Mouse (Mus musculus) left cerebral cortex, postnatal 14 days (tissue): ENCODE results near the gene Banf2. TPM values are rescaled to one million over a fixed set of nuclear protein-coding genes. Genes with fewer than 3 reads are reported as not detected.

Experiments
- DNase-seq, 2 experiments: peaks; one replicate each; pipeline ENCODE4 v3.0.0; 2021 to 2022; ENCODE audit warnings: low spot score in 2 of 2, mixed read lengths in 1 of 2
- intact Hi-C: fragments of 180-260 bp; cut with DNase I; formaldehyde crosslinking; loops from one replicate; pipeline ENCODE4 v1.15.1; 2025
- long read RNA-seq, 2 experiments: library from polyadenylated mRNA; stranded (forward); transcript quantifications; one replicate each; pipeline ENCODE4 v2.0.0; 2021
- total RNA-seq, 2 experiments: library from RNA; stranded (reverse); gene quantifications; 2 replicates each; pipeline ENCODE4 v1.2.3; 2021

Gene Banf2
- not detected for total RNA-seq
- long read RNA-seq, experiment 1, result 0 reads
- long read RNA-seq, experiment 2, result 0 reads

- intact Hi-C loops, result no loop called here
- no peak for DNase-seq
These were observed at the start of gene Banf2 for GRCm38 (mm10) chr2:144032664-144033063. TSS of gene Banf2 (plus strand) at chr2:144033059.

GRCm38 (mm10) chr2:143983482-143983881 is 49.4 kb upstream of the Banf2 start:
- DNase-seq, result no peak
- intact Hi-C loops, result no loop called here

DNA sequence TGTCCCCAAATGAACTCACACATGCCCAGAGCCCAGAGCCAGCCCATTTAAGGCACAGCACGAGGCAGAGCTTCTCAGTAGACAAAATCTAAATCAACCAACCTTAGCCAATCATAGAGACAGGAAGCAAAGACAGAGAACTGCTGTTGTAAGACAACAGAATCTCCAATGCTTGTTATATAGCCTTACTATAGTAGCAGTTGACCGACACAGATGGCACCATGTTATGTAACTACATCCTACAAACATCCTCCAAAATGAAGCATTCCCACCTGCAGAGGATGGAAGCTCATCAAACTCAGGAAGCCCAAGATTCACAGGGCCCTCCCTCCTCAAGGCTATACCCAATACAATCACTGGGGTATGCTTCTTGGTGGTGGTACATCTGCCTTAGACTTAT is 45.4 kb upstream of the Banf2 start:
- no peak for DNase-seq
- intact Hi-C loops, result no loop called here

DNA sequence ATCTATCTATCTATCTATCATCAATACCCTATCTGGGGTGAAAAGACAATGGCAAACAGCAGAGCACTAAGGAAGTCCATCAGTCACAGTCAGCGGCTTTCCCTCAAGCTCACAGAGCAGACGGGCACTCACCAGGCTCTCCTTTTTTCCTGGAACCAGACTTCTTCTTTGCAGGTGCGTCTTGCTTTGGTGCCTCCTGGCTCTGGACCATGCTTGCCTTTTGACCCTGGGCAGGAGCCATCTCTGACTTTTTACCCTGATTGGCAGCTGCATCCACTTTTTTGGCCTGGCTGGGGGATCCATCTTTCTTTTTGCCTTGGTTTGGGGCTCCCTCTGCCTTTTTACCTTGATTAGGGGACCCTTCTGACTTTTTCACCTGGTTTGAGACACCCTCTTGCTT is 44.8 kb upstream of the Banf2 start:
- DNase-seq, result no peak
- intact Hi-C loops, result no loop called here

DNA sequence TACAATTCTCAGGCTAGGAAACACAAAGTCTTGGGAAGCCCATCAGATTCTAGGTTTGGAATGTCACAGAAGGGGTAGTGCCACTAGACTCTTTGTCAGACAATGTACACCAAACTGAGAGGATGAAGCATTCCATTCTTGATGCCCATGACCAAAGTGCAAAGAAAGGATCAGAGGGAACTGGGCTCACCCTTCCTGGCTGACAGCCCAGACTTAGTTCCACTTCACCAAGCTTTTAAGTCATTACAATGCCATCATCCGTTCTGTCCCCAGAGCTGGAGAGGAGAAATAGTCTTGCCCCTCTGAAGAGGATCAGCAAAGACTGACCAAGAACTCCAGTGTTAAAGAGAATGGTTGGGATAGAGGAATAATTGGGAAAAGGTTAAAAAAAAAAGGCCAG is 41.9 kb upstream of the Banf2 start:
- DNase-seq, result no peak
- intact Hi-C loops, result no loop called here

DNA sequence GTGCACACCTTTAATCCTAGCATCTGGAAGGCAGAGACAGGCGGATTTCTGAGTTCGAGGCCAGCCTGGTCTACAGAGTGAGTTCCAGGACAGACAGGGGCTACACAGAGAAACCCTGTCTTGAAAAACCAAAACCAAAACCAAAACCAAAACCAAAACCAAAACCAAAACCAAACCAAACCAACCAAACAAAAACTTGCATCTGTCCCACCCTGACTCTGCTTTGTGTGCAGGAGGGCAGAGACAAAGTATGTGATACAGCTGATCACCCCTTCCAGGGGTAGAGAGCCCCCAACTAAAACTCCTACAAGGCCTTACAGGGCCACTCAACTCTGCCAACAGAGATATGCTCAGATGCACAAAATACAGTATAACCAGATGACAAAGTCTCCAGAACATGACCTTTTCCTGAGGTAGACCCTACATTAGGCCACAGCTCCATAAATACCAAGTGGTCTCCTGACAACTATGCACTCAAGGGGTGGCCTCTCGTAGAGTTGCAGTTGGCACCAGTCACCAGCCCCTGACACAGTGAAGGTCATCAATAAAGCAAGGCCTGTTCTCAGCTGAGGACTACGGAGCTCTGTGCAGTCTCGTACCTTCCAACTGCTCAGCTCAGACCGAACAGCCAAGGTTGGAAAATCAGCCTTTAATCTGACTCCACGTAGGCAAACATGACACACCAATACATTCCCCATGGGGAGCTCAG is 40.7 kb upstream of the Banf2 start:
- DNase-seq, result no peak
- intact Hi-C loops, result no loop called here

GRCm38 (mm10) chr2:143992977-143993376 is 39.9 kb upstream of the Banf2 start:
- intact Hi-C loops, result no loop called here
- no peak for DNase-seq

DNA sequence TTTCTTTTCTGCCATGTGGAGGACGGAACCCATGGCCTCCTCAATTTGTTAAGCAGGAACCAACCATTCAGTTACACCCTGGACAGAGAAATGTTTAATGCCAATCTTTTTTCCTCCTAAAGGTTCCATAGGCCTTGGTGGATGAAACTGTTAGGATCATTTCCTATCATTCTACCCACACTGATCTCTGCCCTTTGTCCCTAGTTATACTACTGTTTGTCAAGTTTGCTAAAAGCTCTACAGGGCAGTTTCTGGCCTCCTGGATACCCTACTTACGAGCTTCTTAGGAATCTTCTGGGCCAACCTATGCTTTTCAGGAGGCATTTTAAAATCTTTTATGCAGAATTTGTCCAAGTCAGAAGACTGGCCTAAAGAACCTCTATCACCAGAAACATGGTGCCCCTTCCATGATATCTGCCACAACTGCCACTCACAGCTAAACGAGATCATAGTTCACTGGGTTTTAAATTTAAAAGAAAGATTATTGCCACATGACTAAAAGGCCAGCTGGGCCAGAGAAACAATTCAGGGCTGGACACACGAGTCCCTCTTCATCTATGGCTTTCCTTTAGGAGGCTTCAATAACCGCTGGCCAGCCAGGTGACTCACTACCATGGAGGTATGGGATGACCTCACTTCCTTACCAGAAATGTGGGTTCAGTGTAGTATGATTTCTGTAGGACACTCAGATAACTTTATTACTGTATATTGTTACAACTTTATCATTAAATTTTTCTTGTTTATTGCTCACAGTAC is 30.5 kb upstream of the Banf2 start:
- DNase-seq, result no peak
- intact Hi-C loops, result no loop called here

- intact Hi-C loops, result no loop called here
- DNase-seq, result no peak
These were observed 29.3 kb upstream of the Banf2 start for GRCm38 (mm10) chr2:144003544-144003943.

GRCm38 (mm10) chr2:144005166-144005955 is 27.5 kb upstream of the Banf2 start:
- no peak for DNase-seq
- intact Hi-C loops, result no loop called here

DNA sequence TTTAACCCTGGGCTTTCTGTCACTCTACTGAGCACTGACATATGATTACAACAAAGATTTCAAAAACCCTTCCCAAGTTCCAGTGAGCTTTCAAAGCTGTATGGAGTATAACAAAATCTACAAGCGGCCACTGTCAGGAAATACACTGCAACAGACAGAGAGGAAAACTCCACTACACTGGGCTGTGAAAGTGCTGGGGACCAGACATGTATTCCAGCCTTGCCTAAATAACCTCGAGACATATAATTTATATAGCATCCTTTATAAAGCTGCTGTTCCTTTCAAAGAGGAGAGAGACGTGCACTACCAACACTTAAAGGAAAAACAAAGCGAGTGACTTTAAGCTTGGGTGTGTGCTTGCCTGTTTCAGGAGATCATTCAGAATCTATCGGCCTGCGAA is 26.2 kb upstream of the Banf2 start:
- intact Hi-C loops, result no loop called here
- DNase-seq, result no peak

DNA sequence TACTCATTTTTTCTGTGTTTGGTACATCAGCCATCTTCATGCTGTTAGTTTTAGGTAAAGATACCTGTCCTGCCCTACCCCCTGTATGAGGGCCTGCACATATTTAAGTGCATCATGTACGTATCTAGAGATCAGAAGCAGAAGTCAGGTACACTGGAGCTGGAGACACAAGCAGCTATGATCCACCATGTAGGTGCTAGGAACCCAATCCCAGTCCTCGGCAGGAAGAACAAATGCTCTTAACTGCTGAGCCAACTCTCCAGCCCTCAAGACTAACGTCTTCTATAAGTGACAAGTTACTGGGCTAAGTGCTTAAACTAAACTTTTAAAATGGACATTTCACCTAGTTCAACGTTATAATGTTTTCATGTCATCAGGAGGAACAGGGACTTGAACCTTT is 25.6 kb upstream of the Banf2 start:
- DNase-seq, result no peak
- intact Hi-C loops, result no loop called here

DNA sequence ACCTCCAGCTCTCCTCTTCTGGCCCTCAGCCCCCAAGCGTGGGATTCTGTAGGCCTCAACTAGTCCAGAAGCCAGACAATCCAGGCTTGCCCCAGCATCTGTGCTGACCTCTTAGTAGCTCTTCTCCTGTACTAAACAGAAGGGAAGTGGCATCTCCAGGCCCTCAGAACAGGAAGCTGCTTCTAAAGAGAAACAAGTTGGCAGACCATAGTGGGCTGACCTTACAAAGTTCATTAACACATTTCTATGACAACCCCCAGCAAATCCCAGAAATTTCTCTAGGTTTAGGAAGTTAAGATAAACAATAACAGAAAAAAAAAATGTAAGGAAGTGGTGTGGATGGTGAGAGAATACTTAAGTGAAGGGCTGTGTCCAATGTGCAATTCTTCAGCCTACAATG is 23.8 kb upstream of the Banf2 start:
- intact Hi-C loops, result no loop called here
- no peak for DNase-seq

DNA sequence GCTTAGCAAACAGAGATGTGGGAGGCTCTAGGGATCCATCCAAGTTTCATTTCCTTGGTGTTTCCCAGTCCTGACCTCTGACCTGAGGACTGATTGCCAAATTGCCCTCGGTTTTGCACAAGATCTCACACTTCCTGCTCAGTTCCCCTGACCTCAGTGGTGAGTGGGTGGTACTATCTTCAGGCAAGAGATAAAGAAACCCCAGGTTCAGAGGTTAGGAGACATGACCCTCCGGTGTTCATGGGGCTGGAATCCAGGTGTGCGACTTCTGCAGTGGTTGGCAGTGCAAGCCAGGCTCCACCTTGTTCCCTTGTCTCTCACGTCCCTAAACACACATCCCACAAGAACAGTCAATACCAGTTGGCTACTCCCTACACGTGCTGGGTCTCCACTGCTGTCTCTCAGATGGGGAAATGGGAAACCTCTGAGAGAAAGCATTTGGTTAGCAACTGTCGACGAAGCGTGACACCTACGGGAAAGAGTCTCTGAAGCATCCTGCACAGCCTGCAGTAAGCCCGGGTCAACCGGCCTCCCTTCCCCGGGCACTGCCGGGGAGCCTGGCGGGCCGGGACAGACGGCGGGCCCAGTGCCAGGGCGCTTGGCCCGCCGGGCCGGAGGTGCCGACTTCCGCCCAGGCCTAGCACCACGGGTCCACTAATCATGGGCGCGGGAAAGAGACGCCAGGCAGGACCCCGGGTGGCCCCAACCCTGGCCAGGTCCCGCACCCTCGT is 23.1 kb upstream of the Banf2 start:
- peak in 1 of 2 experiments; percentile 34 for DNase-seq
- intact Hi-C loops, result loop anchor here (10.0 kb wide), 1 partner anchor 205 kb away; no protein-coding TSS in a partner anchor

DNA sequence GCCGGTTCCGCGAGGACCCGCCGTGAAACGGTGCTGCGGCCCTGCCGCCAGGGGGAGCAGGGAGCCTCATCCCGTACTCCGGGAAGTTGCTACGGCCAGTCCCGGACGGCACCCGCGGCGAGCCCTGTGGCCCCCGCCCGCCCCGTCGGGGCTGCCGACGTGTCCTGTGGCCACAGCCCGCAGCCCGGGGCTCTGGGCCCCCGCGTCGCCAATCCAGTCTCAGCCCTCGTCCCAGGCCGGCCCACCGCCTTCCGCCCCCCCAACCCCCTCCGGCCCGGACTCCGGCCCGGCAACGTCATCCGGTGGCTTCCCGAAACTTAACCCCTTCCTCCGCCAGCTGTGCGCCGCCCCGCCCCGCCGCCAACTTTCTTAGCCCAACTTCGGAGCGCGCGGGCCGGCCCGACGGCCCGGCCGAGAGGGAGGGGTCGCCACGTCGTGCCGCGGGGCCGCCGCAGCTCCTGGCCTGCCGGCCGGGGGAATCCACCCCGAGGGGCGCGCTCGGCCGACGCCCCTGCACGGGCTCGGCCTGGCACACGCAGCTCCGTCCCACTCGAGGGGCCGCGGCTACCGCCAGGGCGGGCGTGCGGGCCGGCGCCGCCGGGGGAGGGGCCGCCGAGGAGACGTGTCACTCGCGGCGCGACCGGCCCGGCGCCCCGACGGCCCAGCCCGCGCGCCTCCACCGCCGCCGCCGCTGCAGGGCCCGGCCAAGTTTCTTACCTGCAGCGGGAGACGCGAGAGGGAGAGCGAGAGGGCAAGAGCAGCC is 22.4 kb upstream of the Banf2 start:
- intact Hi-C loops, result loop anchor here (10.0 kb wide), 1 partner anchor 204 kb away; no protein-coding TSS in a partner anchor
- DNase-seq, result peak; percentile 42 to 66

- peak; percentile 99 to 100 for DNase-seq
- intact Hi-C loops, result loop anchor here (10.0 kb wide), 1 partner anchor 204 kb away; no protein-coding TSS in a partner anchor
These were observed 21.7 kb upstream of the Banf2 start, which contains the start of gene Rrbp1 for GRCm38 (mm10) chr2:144011080-144011551. TSS of gene Rrbp1 (minus strand) at chr2:144011263.

- intact Hi-C loops, result loop anchor here (10.0 kb wide), 1 partner anchor 201 kb away; no protein-coding TSS in a partner anchor
- DNase-seq, result no peak
These were observed 18.8 kb upstream of the Banf2 start for GRCm38 (mm10) chr2:144014051-144014450.

DNA sequence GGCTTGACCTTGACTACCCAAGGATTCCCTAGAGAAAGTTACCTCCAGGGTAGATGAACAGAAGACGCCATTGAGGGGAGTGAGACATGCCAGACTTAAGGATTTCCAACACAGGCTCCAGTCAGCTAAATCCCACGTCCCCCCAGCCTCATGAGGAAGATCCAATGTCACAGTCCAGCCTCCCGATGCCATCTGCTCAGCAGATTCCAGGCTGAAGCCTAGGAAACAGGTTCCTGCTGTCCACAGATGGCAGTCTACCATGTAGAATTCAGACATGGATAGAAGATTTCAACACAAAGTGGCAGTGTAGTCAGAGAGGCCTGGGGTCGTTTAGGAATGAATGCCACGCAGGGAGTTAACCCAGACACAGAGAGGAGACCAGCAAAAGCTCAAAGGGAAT is 18.4 kb upstream of the Banf2 start:
- no peak for DNase-seq
- intact Hi-C loops, result loop anchor here (10.0 kb wide), 1 partner anchor 200 kb away; no protein-coding TSS in a partner anchor
